Mouse (Mus musculus): ENCODE measurements around the gene Itgb6.

DNA sequence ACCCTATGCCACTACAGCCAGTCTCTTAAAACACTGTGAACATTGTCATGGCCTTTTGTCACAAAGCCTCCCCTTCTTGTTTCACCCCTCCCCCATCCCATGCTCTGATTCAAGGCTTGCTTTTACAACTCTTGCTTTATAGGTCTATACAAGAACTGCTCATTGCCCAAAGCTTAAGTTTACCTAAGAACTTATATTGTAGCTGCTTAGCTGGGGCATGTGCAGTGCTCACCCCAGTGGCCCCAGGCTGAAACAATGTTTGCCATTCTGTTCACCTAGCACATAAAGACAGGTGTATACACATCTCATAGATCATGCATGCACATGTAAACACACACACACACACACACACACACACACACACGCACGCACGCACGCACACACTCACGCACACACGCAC lies 25.9 kb downstream of the Itgb6 start:
- TF ChIP-seq CTCF (IDR thresholded peaks at IDR 0.05; ENCODE audit: low read depth, low read length) (no peak), POLR2A (IDR thresholded peaks at IDR 0.05; ENCODE audit: borderline replicate concordance, low read depth, low read length) (no peak)
